Mouse (Mus musculus) cerebellum, adult 8-10 months (tissue): ENCODE measurements around the gene Olfr222.
"Not testable (repeated sequence)": the region's sequence is repeated elsewhere in the genome, so short reads cannot be mapped to it uniquely, and the experiment has no call there.

Source experiments
- DNase-seq: peaks from one replicate; pipeline ENCODE4 v3.0.0; 2022

Olfr222 gene

GRCm38 (mm10) chr11:59576135-59576534 lies at the start of gene Olfr222:
Gene Olfr222, minus strand, starts transcription at chr11:59576235.
- not testable (repeated sequence) for DNase-seq

DNA sequence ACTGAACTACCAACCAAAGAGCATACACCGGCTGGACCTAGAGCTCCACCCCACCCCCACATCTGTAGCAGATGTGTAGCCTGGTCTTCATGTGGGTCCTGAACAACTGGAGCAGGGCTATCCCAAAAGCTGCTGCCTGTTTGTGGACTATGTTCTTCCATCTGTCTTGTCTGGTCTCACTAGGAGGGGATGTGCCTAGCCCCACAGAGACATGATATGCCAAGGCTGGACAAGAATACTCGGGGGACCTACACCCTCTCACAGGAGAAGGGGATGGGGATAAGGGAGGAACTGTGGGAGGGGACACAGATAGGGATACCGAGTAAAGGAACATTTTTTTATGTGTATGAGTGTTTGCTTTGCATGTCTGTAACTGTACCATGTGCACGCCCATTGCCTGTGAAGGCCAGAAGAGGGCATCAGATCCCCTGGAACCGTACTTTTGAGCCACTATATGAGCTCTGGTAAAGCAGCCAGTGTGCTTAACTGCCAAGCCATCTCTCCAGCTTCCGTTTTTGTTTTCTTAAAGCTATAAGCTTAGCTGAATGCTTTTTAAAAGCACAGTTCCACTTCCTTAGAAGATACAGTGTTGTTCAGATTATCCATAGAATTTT lies 48.1 kb upstream of the Olfr222 start:
- peak; percentile 63 for DNase-seq

DNA sequence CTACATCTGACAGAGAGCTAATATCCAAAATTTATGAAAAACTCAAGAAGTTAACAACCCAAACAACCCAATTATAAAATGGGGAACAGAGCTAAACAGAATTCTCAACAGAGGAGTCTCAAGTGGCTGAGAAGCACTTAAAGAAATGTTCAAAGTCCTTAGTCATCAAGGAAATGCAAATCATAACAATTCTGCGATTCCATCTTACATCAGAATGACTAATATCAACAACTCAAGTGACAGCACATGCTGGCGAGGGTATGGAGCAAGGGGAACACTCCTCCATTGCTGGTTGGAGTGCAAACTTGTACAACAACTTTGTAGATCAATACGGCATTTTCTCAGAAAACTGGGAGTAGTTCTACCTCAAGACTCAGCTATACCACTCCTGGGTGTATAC lies 46.2 kb upstream of the Olfr222 start:
- DNase-seq: no peak

- not testable (repeated sequence) for DNase-seq
These were observed 41.0 kb upstream of the Olfr222 start for GRCm38 (mm10) chr11:59616986-59617385.

- DNase-seq: peak; percentile 28
These were observed 38.1 kb upstream of the Olfr222 start for GRCm38 (mm10) chr11:59614120-59614519.

- DNase-seq: no peak
These were observed 35.6 kb upstream of the Olfr222 start for GRCm38 (mm10) chr11:59611646-59612045.

DNA sequence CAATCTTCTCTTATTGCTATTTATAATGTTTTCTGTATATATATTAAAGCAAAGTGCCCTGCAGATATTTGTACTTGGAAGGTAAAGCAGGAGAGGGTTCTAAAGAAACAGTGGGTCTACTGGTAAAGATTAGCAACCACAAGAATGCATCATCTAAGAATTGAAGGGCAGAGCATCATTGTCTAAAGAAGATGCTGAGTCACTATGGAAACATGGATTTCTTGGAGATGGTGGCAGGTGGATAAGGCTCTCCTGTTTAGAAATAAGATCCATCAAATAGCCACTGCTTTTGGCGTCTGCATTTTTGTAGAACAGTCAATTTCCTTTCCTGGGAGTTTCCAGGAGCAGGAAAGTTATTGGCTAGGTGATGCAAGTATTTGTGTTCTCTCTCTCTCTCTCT lies 26.3 kb upstream of the Olfr222 start:
- DNase-seq: no peak

DNA sequence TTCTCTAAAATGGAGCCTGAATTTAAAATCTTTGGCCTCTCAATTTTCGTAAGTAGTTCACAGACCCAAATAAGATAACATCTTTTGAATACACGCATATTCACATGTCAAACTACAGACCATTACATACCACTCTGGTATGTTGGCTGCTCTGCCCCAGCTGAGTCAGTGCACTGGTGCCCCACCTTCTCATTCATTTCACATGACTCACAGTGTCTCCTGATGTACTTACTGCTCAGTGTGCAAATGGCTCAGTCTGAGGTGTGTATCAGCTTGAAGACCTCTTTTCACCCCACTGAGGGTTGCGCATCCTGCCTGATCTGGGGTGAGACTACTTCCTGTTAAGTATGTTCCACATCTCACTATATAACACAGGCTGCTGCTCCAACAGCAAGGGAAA lies 24.8 kb upstream of the Olfr222 start:
- DNase-seq: no peak

DNA sequence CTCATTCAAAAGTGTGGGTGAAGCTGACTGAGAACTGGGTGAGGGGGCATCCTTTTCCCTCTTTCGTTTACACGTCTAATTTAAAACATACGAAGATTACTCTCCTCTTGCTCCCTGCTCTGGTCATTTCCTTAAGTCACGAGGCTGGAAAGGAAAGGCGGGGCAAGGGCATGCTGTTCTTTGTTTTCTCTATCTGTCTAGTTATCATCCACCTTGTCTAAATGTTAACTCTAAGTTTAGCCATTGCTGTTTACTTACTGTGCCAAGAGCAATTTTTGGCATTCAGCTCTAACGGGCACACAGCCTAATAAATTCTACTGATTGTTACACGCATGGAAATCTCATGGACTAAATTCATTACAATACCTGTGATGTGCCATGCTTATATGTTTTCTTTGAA lies 23.2 kb upstream of the Olfr222 start:
- DNase-seq: no peak

GRCm38 (mm10) chr11:59596950-59597349 lies 20.9 kb upstream of the Olfr222 start:
- DNase-seq: no peak

- no peak for DNase-seq
These were observed 20.1 kb upstream of the Olfr222 start for GRCm38 (mm10) chr11:59596091-59596490.

DNA sequence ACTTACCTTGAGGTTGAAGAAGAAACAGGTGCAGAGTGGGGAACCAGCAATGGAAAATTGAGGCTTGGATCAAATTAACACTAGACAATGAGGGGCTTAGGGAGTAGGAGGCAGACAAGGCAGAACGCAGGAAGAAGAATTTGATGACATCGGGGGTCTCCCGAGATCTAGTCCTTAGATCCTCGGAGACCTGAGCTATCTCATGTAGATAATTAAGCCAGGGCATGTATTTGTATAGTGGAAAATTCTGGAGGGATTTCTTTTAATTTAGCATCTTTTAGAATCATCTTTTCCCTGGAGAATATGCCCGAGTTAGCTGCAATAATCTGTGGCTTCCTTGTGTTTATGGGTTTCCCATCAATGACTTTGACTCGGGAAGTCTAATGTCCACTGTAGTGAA lies 17.2 kb upstream of the Olfr222 start, which contains the start of gene Olfr223:
Gene Olfr223 (minus strand): TSS at position 101 of the 400 bp plus-strand sequence.
- DNase-seq: no peak

GRCm38 (mm10) chr11:59589496-59589895 lies 13.5 kb upstream of the Olfr222 start:
- DNase-seq: no peak

DNA sequence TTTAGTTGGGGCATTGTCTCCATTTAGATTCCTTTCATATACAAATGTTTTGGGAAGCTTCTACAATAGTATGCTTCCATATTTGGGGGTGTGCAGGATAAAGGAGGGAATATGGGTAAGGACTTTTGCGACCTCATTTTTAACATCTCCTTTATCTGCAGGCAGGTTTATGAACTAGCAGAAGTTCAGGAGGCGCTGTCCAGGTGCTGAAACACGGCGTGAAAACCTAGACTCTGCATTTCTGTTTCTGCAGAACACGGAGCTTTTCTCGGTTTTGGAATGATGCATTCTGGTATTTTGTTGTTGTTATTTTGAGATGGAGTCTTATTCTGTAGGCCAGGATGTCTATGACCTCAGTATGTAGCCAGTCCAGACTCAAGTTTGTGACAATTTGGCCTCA lies 8.5 kb upstream of the Olfr222 start:
- DNase-seq: no peak

- no peak for DNase-seq
These were observed 309 bp downstream of the Olfr222 start for GRCm38 (mm10) chr11:59575726-59576125.

- peak; percentile 24 for DNase-seq
These were observed 6.7 kb downstream of the Olfr222 start for GRCm38 (mm10) chr11:59569306-59569705.

GRCm38 (mm10) chr11:59562837-59563236 lies 13.2 kb downstream of the Olfr222 start:
- DNase-seq: no peak

- DNase-seq: no peak
These were observed 13.7 kb downstream of the Olfr222 start for GRCm38 (mm10) chr11:59562336-59562735.

- no peak for DNase-seq
These were observed 15.1 kb downstream of the Olfr222 start for GRCm38 (mm10) chr11:59560906-59561305.

- DNase-seq: no peak
These were observed 21.5 kb downstream of the Olfr222 start for GRCm38 (mm10) chr11:59554535-59554934.

DNA sequence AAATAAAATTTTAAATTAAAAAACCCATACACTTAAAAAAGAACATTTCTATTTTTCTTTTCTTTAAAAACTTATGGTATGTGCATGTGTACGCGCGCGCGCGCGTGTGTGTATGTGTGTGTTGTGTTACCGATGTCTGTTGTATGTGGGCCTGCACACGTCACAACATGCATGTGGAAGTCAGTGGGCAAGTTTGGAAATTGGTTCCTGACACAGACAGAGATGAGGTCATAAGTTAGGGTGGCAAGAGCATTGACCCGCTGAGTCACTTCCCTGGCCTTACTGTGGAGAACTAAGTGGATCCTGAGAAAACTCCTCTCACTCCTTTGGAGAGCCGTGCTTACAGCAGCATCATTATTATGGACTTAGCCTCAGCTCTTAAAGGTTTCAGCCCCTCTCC lies 21.9 kb downstream of the Olfr222 start:
- DNase-seq: no peak

DNA sequence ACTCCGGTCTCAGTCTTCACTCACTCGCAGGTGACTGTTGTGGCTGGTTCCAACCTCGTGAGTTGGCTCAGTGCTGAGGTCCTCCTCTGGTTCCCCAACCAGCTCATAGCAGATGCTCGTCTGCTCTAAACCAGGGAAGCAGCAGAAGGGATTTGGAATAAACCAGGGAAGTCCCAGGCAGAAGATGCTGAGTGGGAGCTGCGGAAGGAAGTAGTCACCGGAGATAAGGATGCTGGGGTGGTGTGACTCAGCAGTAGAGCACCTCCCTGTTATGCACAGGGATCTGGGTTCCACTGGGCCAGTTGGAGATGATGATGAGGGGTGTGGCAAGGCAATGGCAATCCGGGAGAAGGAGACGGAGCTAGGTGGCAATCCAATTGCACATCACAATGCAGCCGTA lies 32.0 kb downstream of the Olfr222 start:
- no peak for DNase-seq

DNA sequence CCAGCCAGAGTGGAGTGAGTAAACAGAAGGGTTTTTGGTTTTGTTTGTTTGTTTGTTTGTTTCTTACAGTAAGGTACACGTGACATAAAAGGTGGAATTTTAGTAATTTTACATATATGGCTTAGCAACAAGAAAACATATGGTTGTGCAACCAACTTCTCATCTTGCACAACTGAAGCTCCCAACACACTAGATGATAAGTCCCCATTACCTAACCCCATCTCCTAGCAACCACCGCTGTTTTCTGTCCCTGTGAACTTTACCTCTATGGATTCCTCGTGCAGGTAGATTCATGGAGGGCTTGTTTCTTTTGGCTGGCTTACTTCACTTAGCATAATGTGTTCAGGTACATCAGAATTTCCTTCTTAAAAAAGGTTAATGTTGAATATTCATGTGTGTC lies 32.7 kb downstream of the Olfr222 start:
- no peak for DNase-seq

- DNase-seq: no peak
These were observed 33.6 kb downstream of the Olfr222 start for GRCm38 (mm10) chr11:59542442-59542841.

- no peak for DNase-seq
These were observed 34.7 kb downstream of the Olfr222 start, which contains the start of gene Nlrp3 for GRCm38 (mm10) chr11:59541324-59541723. Gene Nlrp3, plus strand, starts transcription at chr11:59541568.
